20 mouse cellular contexts compared by ENCODE assay signal in genomic region chr13:36431974-36432518, GRCm38 (mm10).
DNase-seq lines count a peak whose midpoint lies in the region; ATAC-seq lines count a peak whose summit lies in the region.
"Had no signal": no experiment of that assay in that cellular context is flagged by ENCODE, and none has a peak within 500 bp of the region (broad histone marks: within the 10 kb centered on the region; RNA-seq: fewer than 3 reads in every experiment).

No protein-coding gene starts in this region.

- no peak for DNase-seq in frontal cortex, postnatal 36 days (ENCODE audit: low spot score in 2 of 2)
- peak; percentile 21 for DNase-seq in kidney, postnatal 14 days
- peak; percentile 16 for DNase-seq in adrenal gland, postnatal 10 days
- peak; percentile 18 to 61 for DNase-seq in kidney, postnatal 36 days
- DNase-seq in right cerebral cortex, postnatal 10 days (ENCODE audit: low spot score in 2 of 2), result no peak
- DNase-seq: cerebellum, adult 8-10 months; lung, adult 2 months; lung, postnatal 14 days; right cerebral cortex, adult 18-20 months had no signal

- no peak overlapping the region for H3K27ac ChIP-seq in kidney, embryonic 16.5 days (ENCODE audit: low read length)
- H3K27ac ChIP-seq: forebrain, embryonic 13.5 days; heart, embryonic 10.5 days; layer of hippocampus, adult 2 months; limb, embryonic 12.5 days; liver, embryonic 12.5 days; neural tube, embryonic 15.5 days had no signal

- ATAC-seq in frontal cortex, adult (ENCODE audit: low TSS enrichment), result peak; percentile 69
- no peak for ATAC-seq in kidney, embryonic 16.5 days (ENCODE audit: low FRiP score, low TSS enrichment)
- ATAC-seq: forebrain, embryonic 13.5 days; hindbrain, embryonic 16.5 days; intestine, embryonic 16.5 days; liver, embryonic 12.5 days had no signal

- no peaks in the 10 kb centered on the region for H3K36me3 ChIP-seq in kidney, embryonic 16.5 days (ENCODE audit: insufficient read depth, low read length)
- H3K36me3 ChIP-seq: heart, embryonic 10.5 days; limb, embryonic 12.5 days; liver, embryonic 12.5 days; neural tube, embryonic 15.5 days had no signal

- WGBS in kidney, embryonic 16.5 days, result 84% methylated on average over 8 of the region's 8 CpGs

- no peak overlapping the region for H3K4me3 ChIP-seq in kidney, embryonic 16.5 days (ENCODE audit: low read length)
- H3K4me3 ChIP-seq: forebrain, embryonic 13.5 days; heart, embryonic 10.5 days; layer of hippocampus, adult 2 months; limb, embryonic 12.5 days; liver, embryonic 12.5 days; neural tube, embryonic 15.5 days had no signal

- no peak overlapping the region for H3K4me2 ChIP-seq in kidney, embryonic 16.5 days (replicated peaks; ENCODE audit: low read depth, low read length)
- H3K4me2 ChIP-seq: forebrain, embryonic 13.5 days; limb, embryonic 12.5 days; liver, embryonic 12.5 days; midbrain, embryonic 11.5 days; neural tube, embryonic 15.5 days had no signal

- 0 out of 2 replicates have a peak, but pooled peaks cover 5% of the 10 kb centered on the region for H3K4me1 ChIP-seq in kidney, embryonic 16.5 days (ENCODE audit: insufficient read depth, low read length)

- H3K9ac ChIP-seq in kidney, embryonic 16.5 days (replicated peaks; ENCODE audit: low read length), result no peak overlapping the region
- H3K9ac ChIP-seq: forebrain, embryonic 13.5 days; limb, embryonic 12.5 days; liver, embryonic 12.5 days; neural tube, embryonic 15.5 days had no signal

- no peaks in the 10 kb centered on the region for H3K9me3 ChIP-seq in kidney, embryonic 16.5 days (ENCODE audit: low read length)
- H3K9me3 ChIP-seq: forebrain, embryonic 13.5 days; heart, embryonic 10.5 days; limb, embryonic 12.5 days; liver, embryonic 12.5 days; neural tube, embryonic 15.5 days had no signal

- no peaks in the 10 kb centered on the region for H3K27me3 ChIP-seq in kidney, embryonic 16.5 days (ENCODE audit: insufficient read depth, low read length)
- H3K27me3 ChIP-seq: forebrain, embryonic 13.5 days; limb, embryonic 12.5 days; liver, embryonic 12.5 days; neural tube, embryonic 15.5 days had no signal

Comparison
In these comparisons a context has a peak if more than half of its experiments do, and no peak if none do; other contexts are left out.
1. DNase-seq: peak in kidney, postnatal 14 days (single experiment), adrenal gland, postnatal 10 days (single experiment) and kidney, postnatal 36 days (2 of 2); none in frontal cortex, postnatal 36 days (0 of 2) and right cerebral cortex, postnatal 10 days (0 of 2).